Mouse (Mus musculus): ENCODE measurements around the gene Kcnma1. TPM values are rescaled to one million over a fixed set of nuclear protein-coding genes. Genes with fewer than 3 reads are reported as not detected.

The Kcnma1 gene
- total RNA-seq, 2 experiments from 2014 or later, result not detected

DNA sequence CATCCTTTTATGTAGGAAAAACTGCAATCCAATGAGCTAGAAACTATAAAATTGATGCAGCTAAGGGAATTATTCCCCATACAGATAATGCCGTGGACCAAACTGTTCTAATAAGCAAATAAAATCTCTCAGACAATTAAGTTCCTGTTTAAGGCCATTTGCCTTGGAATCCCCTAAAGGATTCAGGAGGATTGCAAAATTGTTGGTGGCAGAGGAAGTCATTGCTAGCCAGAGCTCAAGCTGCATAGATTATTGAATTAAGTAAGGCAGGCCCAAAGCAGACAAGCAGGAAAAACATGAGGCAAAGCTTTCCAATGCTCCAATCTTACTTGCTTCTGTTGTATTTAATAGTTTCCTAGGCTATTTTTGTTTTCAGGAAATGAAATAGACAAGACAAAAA is 441.5 kb downstream of the Kcnma1 start:
- ATAC-seq (replicated peaks; ENCODE audit: low FRiP score, poor library complexity, severe bottlenecking), result no peak

DNA sequence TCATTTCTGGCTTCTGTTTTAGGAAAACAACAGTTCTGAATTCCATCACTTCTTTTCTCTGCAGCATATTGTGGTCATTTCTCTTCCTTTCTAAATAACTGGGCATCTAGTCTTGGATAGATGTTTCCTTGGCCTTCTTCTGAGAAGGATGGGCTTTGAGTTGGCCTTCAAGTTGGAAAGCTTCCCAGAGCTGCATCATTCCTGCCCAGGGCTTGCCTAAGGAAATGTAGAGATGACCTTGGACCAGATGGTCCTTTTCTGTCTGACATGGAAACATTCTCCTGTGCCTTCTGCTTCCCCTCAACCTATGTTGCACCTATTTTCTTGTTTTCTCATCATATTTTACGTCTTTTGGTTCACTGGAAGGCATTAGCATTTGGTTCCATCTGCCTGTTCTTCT is 444.0 kb downstream of the Kcnma1 start:
- ATAC-seq (replicated peaks; ENCODE audit: low FRiP score, poor library complexity, severe bottlenecking), result no peak

DNA sequence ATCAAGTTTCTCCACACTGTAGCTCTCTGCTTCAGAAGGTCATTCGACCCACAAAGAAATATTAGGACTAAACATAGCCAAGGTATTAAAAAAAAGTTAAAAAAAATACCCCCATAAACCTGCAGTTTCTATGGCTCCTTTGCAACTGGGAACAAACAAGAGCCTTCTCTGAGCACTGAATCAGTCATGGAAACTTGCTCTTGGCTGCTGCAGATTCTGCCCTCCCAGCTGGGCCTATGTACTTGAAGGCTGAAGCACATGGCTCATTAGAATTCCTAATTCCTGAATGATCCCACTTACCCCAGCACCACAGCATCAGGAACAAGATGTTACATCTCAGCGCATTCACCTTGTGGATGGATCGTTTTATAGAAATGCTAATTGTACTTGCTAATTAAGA is 448.4 kb downstream of the Kcnma1 start:
- no peak for ATAC-seq (replicated peaks; ENCODE audit: low FRiP score, poor library complexity, severe bottlenecking)

DNA sequence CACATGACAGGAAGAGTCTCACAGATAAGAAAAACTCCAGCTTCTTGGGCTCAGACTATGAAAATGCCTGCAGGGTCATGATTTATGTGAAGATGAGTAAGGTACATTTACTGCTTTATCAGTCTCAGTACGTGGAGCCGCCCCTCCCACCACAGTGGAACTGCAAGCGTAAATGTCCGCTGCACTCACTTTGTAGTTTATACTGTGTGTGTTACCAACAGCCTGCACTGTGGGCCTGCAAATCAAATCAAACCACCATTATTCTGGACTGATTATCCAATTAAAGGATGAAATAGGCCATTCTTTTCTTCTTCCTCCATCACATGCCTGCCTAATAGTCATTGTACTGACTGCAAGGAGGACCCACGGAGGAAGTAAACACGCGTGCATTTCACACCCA is 449.8 kb downstream of the Kcnma1 start:
- no peak for ATAC-seq (replicated peaks; ENCODE audit: low FRiP score, poor library complexity, severe bottlenecking)

DNA sequence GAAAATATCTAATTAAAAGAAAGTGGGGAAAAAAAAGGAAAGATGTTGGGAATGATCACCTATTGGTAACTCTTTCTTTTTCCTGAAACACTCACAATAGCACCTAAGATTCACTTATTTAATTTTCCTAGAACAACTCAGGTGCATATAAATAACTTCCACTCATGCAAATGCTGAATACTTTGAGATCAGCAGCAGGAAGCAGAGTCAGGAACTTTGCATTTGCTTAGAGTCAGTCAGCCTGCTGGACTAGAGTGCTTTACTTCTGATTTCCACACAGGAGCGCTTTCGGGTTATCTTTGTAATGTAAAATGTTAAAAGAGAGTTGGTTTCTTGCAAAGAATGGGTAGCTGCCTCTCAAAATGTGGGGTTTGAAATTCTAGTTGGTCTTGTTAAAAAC is 451.1 kb downstream of the Kcnma1 start:
- ATAC-seq (replicated peaks; ENCODE audit: low FRiP score, poor library complexity, severe bottlenecking), result no peak

DNA sequence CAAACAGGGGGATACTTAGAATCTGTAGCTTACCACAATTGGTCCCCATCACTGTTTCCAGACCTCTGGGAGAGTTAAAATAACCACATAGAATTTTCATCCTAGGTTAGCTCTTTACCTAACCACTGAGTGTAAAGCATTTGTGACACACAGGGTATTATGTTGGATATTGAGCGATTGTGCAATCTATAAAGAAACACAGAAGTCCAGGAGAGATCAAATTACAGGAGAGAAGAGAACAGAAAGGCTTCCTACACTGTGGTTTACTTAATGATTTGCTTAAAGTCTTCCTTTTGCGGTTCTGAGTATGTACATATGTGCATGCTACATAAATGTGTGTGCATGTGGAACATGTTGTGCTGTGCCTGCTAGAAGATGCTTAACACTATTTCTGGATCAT is 458.6 kb downstream of the Kcnma1 start:
- ATAC-seq (replicated peaks; ENCODE audit: low FRiP score, poor library complexity, severe bottlenecking), result no peak

DNA sequence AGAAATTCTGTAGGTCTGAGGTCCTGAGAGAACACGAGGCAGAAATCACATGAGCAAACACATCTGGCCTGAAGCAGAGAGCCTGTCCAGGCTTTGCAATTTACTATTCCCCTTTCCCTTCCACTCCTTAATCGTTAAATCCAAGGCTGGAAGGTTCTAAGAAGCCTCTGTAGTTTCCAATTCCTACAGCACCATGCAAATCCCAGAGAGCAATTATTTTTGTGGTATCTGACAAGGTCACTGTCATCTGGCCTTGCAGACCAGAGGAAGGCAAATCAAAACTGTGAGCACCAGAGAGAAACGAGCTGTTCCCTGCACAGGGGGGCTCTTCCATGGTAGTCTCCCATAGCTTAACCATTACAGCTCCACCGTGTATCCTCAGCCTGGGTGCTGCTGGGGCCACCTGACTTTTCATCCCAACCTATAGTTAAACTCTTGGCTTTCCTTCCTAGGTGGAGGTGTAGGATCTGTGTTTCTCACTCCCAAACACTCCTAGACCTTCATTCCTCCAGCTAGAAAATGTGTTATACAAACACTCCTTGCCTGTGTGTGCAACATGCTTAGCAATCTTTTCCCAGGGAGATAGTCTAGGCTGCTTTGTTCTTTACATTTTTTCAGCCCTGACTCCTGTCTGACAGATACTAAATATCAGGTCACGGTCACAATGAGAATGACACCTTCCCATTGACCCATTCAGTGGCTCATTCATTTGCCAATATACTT is 461.9 kb downstream of the Kcnma1 start:
- ATAC-seq (replicated peaks; ENCODE audit: low FRiP score, poor library complexity, severe bottlenecking), result no peak

DNA sequence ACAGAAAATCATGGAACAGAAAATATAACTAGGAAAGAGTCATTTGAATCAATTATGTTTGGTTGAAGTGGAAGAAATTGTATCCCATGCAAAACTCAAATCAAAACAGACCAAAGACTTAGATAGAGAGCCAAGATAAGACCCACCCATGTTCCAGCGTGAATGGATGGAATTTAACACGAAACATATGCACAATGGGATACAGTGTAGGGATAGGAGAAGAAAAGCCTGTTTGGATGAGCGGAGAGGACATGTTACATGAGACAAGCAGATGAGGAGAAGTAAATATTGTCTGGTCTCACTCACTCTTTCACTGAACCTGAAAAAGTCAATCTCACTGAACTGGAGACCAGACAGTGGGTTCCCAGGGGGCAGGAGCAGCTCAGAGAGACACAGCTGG is 463.8 kb downstream of the Kcnma1 start:
- no peak for ATAC-seq (replicated peaks; ENCODE audit: low FRiP score, poor library complexity, severe bottlenecking)

DNA sequence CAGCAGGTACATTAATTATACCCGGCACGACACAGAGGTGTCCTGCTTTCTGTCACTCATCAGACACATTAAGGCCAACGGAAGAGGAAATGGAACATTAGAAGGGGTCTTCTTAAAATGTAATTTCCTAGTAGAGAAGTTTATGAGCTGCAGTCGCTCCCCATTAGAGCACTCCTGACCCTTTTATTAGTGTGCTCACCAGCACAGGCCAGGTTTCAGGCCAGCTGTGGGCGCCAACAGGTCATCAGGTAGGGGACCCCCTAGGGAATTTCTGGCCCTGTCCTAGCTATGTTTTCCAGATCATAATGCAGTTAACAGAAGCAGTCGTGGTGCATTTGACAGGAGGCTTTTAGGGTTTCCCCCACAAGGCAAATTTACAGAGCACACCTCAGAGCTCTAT is 472.2 kb downstream of the Kcnma1 start:
- ATAC-seq (replicated peaks; ENCODE audit: low FRiP score, poor library complexity, severe bottlenecking), result no peak

DNA sequence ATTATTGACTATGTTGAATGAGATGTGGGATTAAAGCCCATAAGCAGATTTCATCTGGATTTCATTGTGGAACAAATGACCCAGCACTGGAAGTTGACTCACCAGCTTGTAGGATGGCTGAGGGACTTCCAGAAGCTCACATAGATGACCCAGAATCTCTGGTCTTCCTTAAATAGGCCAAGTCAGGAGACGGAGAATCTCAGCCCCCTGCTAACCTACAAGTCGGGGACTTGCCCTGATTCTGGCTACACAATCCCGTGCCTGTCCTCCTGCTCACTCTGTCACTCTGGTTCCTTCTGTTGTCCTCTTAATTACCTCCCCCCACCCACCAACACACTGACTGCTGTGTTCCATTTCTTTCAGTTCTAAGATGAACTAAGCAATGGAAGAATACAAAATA is 474.7 kb downstream of the Kcnma1 start:
- no peak for ATAC-seq (replicated peaks; ENCODE audit: low FRiP score, poor library complexity, severe bottlenecking)

DNA sequence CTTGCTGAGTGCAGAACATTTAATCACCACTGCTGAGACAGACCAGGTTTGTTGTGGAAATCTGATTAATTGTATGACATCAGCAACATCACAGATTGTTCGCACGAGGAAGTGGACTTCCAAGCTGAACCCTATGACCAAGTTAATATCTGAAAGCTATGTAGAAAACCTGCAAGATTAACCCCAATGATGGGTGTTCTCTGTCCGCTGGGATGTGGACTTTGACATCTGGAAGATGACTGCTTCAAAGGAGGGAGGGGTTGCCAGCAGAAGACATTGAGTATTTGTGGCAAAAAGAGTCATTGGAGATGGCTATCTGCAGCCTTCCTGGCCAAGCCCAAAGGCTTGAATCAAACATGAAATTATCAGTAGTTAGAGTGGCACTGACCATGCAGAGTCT is 480.9 kb downstream of the Kcnma1 start:
- no peak for ATAC-seq (replicated peaks; ENCODE audit: low FRiP score, poor library complexity, severe bottlenecking)

DNA sequence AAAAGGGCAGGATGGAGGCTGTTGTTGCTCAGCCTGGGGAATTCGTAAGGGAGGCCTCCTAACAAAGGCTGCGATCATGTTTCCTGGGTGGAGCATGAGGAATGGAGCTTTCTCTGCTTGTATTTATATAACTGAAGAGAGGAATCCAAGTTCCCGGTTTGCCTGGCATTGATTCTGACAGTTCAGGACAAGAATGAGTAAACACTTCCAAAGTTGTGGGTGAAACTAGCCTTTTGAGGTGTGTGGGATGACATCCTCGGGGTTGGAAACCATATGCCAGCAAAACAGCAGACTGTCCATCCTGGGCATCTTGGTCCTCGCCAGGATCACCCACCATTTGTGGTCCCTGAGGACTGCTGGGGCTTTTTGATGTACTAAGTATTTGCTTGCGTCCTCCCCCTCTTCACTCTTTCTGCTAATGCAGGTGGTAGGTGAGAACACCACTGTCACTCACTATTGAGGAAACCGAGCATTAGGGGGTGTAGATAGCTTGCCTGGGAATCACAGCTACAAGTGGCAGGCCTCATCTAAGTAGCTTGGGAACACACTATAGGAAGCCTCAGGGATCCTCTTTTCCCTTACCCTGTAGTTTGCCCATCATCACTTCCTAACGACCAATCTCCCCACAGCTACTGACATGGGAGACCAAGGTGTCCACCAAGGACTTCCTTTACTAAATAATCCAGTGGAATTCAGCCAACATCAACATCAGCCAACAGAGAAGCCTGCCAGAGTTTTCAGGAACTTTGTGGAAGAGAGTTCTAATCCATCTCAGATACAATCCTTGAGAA is 482.4 kb downstream of the Kcnma1 start:
- no peak for ATAC-seq (replicated peaks; ENCODE audit: low FRiP score, poor library complexity, severe bottlenecking)

DNA sequence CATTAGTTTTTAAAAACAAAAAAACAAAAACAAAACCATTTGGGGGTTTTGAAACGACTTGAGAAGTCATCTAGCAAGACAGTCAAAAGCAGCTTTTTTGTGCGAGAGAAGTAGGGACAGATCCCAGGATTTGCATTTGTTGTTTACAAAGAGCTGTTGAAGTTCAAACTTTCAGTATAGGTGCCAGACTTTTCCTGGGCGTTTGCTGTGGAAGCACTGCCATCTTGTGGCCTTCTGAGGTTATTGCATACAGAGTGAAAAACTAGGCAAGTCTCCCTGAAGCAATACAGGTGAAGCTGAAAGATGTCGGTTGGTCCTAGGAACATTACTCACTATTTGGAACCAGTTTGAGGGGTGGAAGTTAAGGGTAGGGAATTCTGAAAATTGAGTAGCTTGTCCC is 484.6 kb downstream of the Kcnma1 start:
- no peak for ATAC-seq (replicated peaks; ENCODE audit: low FRiP score, poor library complexity, severe bottlenecking)

DNA sequence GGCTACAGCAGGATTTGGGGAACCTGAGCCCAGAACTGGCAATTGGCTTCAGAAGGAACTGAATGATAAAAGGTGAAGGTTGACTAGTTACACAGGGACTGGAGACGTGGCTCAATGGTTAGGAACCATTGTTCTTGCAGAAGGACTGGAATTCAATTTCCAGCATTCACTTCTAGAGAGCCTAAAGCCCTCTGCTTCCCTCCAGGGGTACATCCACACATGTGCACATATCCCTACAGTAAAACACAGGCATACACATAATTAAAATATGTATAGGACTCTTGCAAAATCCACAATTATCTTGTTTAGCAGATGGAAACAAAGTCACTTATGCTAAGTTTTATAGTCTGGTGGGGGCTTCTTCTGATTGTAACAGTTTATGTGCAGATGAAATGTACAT is 485.1 kb downstream of the Kcnma1 start:
- ATAC-seq (replicated peaks; ENCODE audit: low FRiP score, poor library complexity, severe bottlenecking), result no peak

DNA sequence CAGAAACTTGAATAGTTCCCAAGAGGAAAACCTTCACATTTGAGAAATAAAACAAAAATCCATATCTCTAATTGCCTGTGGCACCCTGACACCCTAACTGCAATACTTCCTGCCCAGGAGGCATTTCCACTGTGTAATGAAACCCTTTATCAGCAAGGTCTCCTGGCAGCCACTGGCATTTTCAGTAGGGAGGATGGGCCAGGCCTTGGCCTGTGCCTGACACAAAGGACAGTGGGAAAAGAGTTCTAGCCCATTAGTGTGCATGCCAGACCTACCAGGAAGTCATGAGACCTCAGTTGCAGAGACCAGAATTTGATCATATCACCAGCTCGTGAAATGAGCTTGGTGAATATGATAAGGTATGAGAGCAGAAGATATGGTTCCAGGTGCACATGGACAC is 488.4 kb downstream of the Kcnma1 start:
- no peak for ATAC-seq (replicated peaks; ENCODE audit: low FRiP score, poor library complexity, severe bottlenecking)

DNA sequence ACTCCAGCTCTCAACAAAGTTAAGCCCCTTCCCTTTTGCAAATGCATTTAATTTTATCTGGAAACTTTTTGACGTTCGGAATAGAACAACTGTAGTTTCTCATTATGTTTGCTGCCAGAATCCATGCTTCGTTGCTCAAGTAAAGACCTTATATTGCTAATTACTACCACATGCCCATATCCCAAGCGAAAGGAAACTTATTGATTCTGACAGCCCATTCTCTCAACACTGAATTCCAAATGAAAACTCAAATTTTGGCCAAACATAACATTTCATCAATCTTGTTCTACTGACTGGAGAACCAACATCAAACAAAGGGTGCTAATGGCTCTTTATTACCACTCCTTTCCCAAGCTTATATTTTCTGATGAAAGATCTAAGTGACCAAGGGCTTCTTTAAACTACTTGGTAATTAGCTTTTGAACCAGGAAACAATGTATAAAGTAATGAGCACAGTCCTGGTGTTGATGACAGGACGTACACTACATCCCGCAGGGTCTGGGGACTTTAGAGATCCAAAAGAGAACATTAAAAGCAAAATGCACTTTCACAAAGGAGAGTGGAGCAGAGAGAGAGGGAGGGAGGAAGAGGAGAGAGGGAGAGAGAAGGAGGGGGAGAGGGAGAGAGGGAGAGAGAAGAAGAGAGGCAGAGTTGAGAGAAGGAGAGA is 490.3 kb downstream of the Kcnma1 start:
- ATAC-seq (replicated peaks; ENCODE audit: low FRiP score, poor library complexity, severe bottlenecking), result no peak

DNA sequence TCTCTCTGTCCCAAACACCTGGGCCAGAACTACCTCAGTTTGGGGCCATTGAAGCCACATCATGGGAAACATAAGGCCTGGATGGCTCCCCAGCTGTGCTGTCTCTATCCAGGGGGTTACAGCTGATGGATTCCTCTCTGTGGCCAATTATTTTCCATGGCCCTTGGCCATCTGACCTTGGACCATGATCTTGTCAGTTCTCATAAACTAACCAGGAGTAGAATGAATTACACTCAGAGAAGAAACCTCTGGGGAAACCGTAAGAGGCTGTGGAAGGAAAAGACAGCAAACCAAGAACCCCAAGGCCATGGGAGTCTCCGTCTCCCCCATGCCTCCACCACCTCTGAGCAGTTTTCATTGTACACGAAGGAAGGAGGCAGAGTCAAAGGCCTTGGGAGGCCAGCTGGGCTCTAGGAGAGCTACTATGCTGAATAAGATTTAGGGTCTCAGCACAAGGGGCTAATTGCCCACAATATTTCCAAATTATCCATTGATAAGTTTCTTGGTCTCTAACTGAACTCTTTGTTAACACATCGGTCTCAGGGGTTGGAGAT is 491.6 kb downstream of the Kcnma1 start:
- ATAC-seq (replicated peaks; ENCODE audit: low FRiP score, poor library complexity, severe bottlenecking), result no peak

DNA sequence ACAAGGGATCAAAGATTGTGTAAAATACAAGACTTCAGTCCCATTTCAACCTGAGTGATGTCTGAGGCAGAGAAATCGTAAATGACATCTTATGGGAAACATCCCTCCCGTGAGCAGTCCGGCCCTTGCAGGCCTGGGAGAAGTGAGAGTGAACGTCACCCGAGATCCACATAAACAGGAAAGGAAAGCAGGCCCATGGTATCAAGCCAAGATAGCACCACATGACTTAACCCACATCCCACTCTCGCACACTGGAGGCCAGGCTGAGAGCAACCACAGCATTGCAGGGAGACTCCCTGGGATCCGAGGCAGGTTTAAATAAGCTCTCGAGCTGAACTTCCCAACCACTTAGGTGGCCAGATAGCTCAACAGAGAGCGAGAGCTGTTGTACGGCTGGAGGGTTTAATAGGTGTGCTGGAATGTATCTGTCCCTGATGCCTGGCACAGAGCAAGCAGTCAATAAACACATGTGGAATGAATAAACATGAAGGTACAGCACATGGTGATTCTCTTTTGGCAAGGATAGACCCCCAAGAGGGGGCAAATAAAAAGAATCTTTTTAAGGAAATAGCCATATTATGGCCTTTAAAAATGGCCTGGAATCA is 493.1 kb downstream of the Kcnma1 start:
- ATAC-seq (replicated peaks; ENCODE audit: low FRiP score, poor library complexity, severe bottlenecking), result no peak

DNA sequence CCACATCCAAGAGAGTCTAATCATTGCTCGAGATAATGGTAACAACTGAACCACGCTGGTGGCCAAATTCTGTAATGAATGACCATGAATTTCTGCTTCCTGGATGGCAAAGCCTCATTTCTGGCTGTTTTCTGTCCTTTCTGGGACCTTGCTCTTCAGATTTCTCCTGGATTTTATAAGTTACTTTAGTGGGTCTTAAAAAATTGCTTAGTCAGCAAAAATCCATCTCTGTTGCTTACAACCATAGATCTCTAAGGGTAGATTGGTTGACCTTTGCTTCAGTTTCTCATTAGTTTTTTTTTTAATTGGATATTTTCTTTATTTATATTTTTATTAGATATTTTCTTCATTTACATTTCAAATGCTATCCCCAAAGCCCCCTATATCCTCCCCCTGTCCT is 496.9 kb downstream of the Kcnma1 start:
- ATAC-seq (replicated peaks; ENCODE audit: low FRiP score, poor library complexity, severe bottlenecking), result no peak

DNA sequence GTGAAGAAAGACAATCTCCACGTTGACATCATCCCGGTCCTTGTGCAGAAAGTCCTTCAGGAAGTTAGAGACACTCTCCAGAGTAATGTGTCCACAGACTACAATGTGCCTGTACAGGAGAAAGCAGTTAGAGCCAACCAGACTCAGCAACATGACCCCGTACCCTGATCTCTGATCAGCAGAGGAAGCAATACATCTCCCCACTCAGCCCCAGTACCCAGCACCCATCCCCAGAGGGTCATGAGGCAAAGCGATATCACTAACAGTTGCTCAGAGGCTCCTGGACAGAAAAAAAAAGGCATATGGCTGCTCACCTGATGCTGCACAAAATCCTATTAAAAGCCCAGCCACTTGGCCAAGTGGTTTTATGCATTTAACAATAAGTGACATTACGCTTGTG is 504.5 kb downstream of the Kcnma1 start:
- no peak for ATAC-seq (replicated peaks; ENCODE audit: low FRiP score, poor library complexity, severe bottlenecking)

All from erythroid progenitor cell, adult 5-6 weeks (primary cell).